Mouse (Mus musculus) MEL (cell line): ENCODE results near the gene Plcb1. TPM values are rescaled to one million over a fixed set of nuclear protein-coding genes. Genes with fewer than 3 reads are reported as not detected.

ENCODE experiments used
- DNase-seq: peaks from one replicate; pipeline ENCODE4 v3.0.0; 2011; ENCODE audit warnings: low read depth, low spot score
- H3K27ac ChIP-seq: 2 replicates; pipeline ENCODE4 v1.5.1; 2012; ENCODE audit warnings: low read depth, mild to moderate bottlenecking, control low read depth, low read length, moderate library complexity; ENCODE audit not compliant: control insufficient read depth
- H3K27me3 ChIP-seq, 2 experiments: fragments of 150-350 bp in 1 of 2; sonication (generic) in 1 of 2; 2 replicates each; pipeline ENCODE4 v1.6.1; 2012; ENCODE audit warnings: low read length in 2 of 2, mild to moderate bottlenecking in 2 of 2, improper control_type of control experiment in 1 of 2, moderate library complexity in 1 of 2; ENCODE audit not compliant: insufficient read depth in 2 of 2, control insufficient read depth in 1 of 2
- H3K36me3 ChIP-seq, 2 experiments: 2 replicates each; pipeline ENCODE4 v1.6.1; 2012 to 2014; ENCODE audit warnings: low read length in 2 of 2, improper control_type of control experiment in 1 of 2, inconsistent platforms in 1 of 2, mild to moderate bottlenecking in 1 of 2; ENCODE audit not compliant: insufficient read depth in 2 of 2, control insufficient read depth in 1 of 2
- H3K4me1 ChIP-seq, 2 experiments: fragments of 150-350 bp in 1 of 2; sonication (generic) in 1 of 2; 2 replicates each; pipeline ENCODE4 v1.6.1; 2012; ENCODE audit warnings: low read length in 2 of 2, improper control_type of control experiment in 1 of 2, mild to moderate bottlenecking in 1 of 2; ENCODE audit not compliant: insufficient read depth in 2 of 2, control insufficient read depth in 1 of 2
- H3K4me3 ChIP-seq, 2 experiments: fragments of 150-350 bp in 1 of 2; sonication (generic) in 1 of 2; 2 replicates each; pipeline ENCODE4 v1.5.1; 2012; ENCODE audit warnings: low read depth in 2 of 2, low read length in 2 of 2, mild to moderate bottlenecking in 2 of 2, moderate library complexity in 2 of 2, control low read depth in 1 of 2, improper control_type of control experiment in 1 of 2; ENCODE audit not compliant: control insufficient read depth in 1 of 2, insufficient read depth in 1 of 2
- H3K79me2 ChIP-seq: 2 replicates; pipeline ENCODE4 v1.6.1; 2012; ENCODE audit warnings: mild to moderate bottlenecking, low read length, moderate library complexity; ENCODE audit not compliant: control insufficient read depth, poor library complexity, insufficient read depth
- H3K9ac ChIP-seq: 2 replicates; pipeline ENCODE4 v1.6.1; 2012; ENCODE audit warnings: low read depth, mild to moderate bottlenecking, control low read depth, low read length, moderate library complexity; ENCODE audit not compliant: control insufficient read depth, poor library complexity, severe bottlenecking
- H3K9me3 ChIP-seq: fragments of 150-350 bp; sonication (generic); replicated peaks from 2 replicates; pipeline ENCODE4 v1.6.1; 2012; ENCODE audit warnings: mild to moderate bottlenecking, low read length, improper control_type of control experiment, moderate library complexity; ENCODE audit not compliant: insufficient read depth
- BHLHE40 ChIP-seq: IDR thresholded peaks from 2 replicates; pipeline ENCODE4 v1.6.1; 2012; ENCODE audit warnings: low read depth, mild to moderate bottlenecking, inconsistent platforms, low read length, improper control_type of control experiment, borderline replicate concordance
- CHD2 ChIP-seq: IDR thresholded peaks from 2 replicates; pipeline ENCODE4 v1.6.1; 2011; ENCODE audit warnings: low read length, improper control_type of control experiment
- CTCF ChIP-seq, 3 experiments: IDR thresholded peaks in 2 of 3; conservative IDR thresholded peaks in 1 of 3; 2 replicates each; pipeline ENCODE4 v1.5.1; 2011 to 2012; ENCODE audit warnings: low read length in 3 of 3, low read depth in 2 of 3, mild to moderate bottlenecking in 2 of 3, improper control_type of control experiment in 1 of 3, inconsistent platforms in 1 of 3, mixed read lengths in 1 of 3, moderate library complexity in 1 of 3; ENCODE audit not compliant: control insufficient read depth in 1 of 3, insufficient read depth in 1 of 3, poor library complexity in 1 of 3, severe bottlenecking in 1 of 3
- E2F4 ChIP-seq: IDR thresholded peaks from 2 replicates; pipeline ENCODE4 v1.6.1; 2011; ENCODE audit warnings: low read depth, low read length, improper control_type of control experiment, borderline replicate concordance
- EP300 ChIP-seq, 2 experiments: IDR thresholded peaks; 2 replicates each; pipeline ENCODE4 v1.6.1; 2011; ENCODE audit warnings: improper control_type of control experiment in 2 of 2, low read length in 2 of 2, low read depth in 1 of 2, mild to moderate bottlenecking in 1 of 2
- GABPA ChIP-seq: IDR thresholded peaks from 2 replicates; pipeline ENCODE4 v1.6.1; 2012; ENCODE audit warnings: low read depth, mild to moderate bottlenecking, inconsistent platforms, low read length, improper control_type of control experiment, moderate library complexity
- GATA1 ChIP-seq: IDR thresholded peaks from 2 replicates; pipeline ENCODE4 v1.6.1; 2011; ENCODE audit warnings: low read depth, low read length, improper control_type of control experiment
- HCFC1 ChIP-seq: IDR thresholded peaks from 2 replicates; pipeline ENCODE4 v1.6.1; 2012; ENCODE audit warnings: low read depth, mild to moderate bottlenecking, inconsistent platforms, low read length, improper control_type of control experiment, moderate library complexity
- KAT2A ChIP-seq: conservative IDR thresholded peaks from 2 replicates; pipeline ENCODE4 v1.6.1; 2012; ENCODE audit warnings: low read depth, low read length, improper control_type of control experiment, inconsistent platforms
- MAFK ChIP-seq: IDR thresholded peaks from 2 replicates; pipeline ENCODE4 v1.6.1; 2011; ENCODE audit warnings: low read depth, mild to moderate bottlenecking, low read length, improper control_type of control experiment, borderline replicate concordance
- MEF2A ChIP-seq: IDR thresholded peaks from 2 replicates; pipeline ENCODE4 v1.6.1; 2014; ENCODE audit warnings: low read depth, mild to moderate bottlenecking, inconsistent platforms, low read length, improper control_type of control experiment; ENCODE audit not compliant: poor library complexity, insufficient replicate concordance, severe bottlenecking; ENCODE audit errors: extremely low read depth
- MXI1 ChIP-seq: IDR thresholded peaks from 2 replicates; pipeline ENCODE4 v1.6.1; 2011; ENCODE audit warnings: mild to moderate bottlenecking, low read depth, low read length, improper control_type of control experiment
- MYB ChIP-seq: IDR thresholded peaks from 2 replicates; pipeline ENCODE4 v1.6.1; 2011; ENCODE audit warnings: mild to moderate bottlenecking, low read depth, low read length, improper control_type of control experiment
- NELFE ChIP-seq: IDR thresholded peaks from 2 replicates; pipeline ENCODE4 v1.6.1; 2011; ENCODE audit warnings: low read depth, low read length, improper control_type of control experiment
- POLR2A ChIP-seq, 2 experiments: IDR thresholded peaks; 2 replicates each; pipeline ENCODE4 v1.6.1; 2011 to 2012; ENCODE audit warnings: low read length in 2 of 2, mild to moderate bottlenecking in 2 of 2, control low read depth in 1 of 2, improper control_type of control experiment in 1 of 2, low read depth in 1 of 2, moderate library complexity in 1 of 2; ENCODE audit not compliant: control insufficient read depth in 1 of 2, insufficient read depth in 1 of 2, poor library complexity in 1 of 2
- POLR2AphosphoS5 ChIP-seq: IDR thresholded peaks from 2 replicates; pipeline ENCODE4 v1.6.1; 2012; ENCODE audit warnings: low read depth, borderline replicate concordance, mild to moderate bottlenecking, inconsistent platforms, low read length, moderate library complexity, mixed read lengths
- RCOR1 ChIP-seq: IDR thresholded peaks from 2 replicates; pipeline ENCODE4 v1.6.1; 2012; ENCODE audit warnings: low read depth, mild to moderate bottlenecking, inconsistent platforms, low read length, improper control_type of control experiment
- SIN3A ChIP-seq: IDR thresholded peaks from 2 replicates; pipeline ENCODE4 v1.6.1; 2012; ENCODE audit warnings: low read length, improper control_type of control experiment, inconsistent platforms
- TAL1 ChIP-seq: IDR thresholded peaks from 2 replicates; pipeline ENCODE4 v1.6.1; 2012; ENCODE audit warnings: mild to moderate bottlenecking, inconsistent platforms, low read length, moderate library complexity, mixed read lengths
- TBP ChIP-seq: IDR thresholded peaks from 2 replicates; pipeline ENCODE4 v1.8.0; 2011; ENCODE audit warnings: low read depth, low read length, improper control_type of control experiment
- USF1 ChIP-seq: IDR thresholded peaks from 2 replicates; pipeline ENCODE4 v1.6.1; 2014; ENCODE audit warnings: low read depth, mild to moderate bottlenecking, inconsistent platforms, low read length, improper control_type of control experiment, moderate library complexity
- USF2 ChIP-seq, 2 experiments: IDR thresholded peaks; 2 replicates each; pipeline ENCODE4 v1.6.1; 2011 to 2012; ENCODE audit warnings: improper control_type of control experiment in 2 of 2, low read length in 2 of 2, borderline replicate concordance in 1 of 2, inconsistent platforms in 1 of 2, low read depth in 1 of 2, mild to moderate bottlenecking in 1 of 2; ENCODE audit not compliant: insufficient read depth in 1 of 2
- ZMIZ1 ChIP-seq: IDR thresholded peaks from 2 replicates; pipeline ENCODE4 v1.6.1; 2012; ENCODE audit warnings: low read depth, mild to moderate bottlenecking, inconsistent platforms, low read length, improper control_type of control experiment, moderate library complexity
- ZNF384 ChIP-seq: IDR thresholded peaks from 2 replicates; pipeline ENCODE4 v1.6.1; 2012; ENCODE audit warnings: low read depth, mild to moderate bottlenecking, inconsistent platforms, low read length, improper control_type of control experiment
- polyA plus RNA-seq, 2 experiments: library from polyadenylated mRNA; stranded (reverse) in 1 of 2; unstranded in 1 of 2; fragments of >175 nt in 1 of 2; fragments of >200 nt in 1 of 2; gene quantifications; 2 replicates each; pipeline versions ENCODE4 v1.2.1 to v1.2.4; 2012; ENCODE audit warnings: low replicate concordance in 2 of 2, low read depth in 1 of 2; ENCODE audit not compliant: insufficient read length in 2 of 2, insufficient read depth in 1 of 2, missing spikeins in 1 of 2
- total RNA-seq: library from RNA; depleted of rRNA; stranded (reverse); fragments of 300-350 nt; gene quantifications from 2 replicates; pipeline ENCODE4 v1.2.3, GENCODE M21; 2012

Plcb1 gene
- total and polyA plus RNA-seq, 3 experiments: not detected

DNA sequence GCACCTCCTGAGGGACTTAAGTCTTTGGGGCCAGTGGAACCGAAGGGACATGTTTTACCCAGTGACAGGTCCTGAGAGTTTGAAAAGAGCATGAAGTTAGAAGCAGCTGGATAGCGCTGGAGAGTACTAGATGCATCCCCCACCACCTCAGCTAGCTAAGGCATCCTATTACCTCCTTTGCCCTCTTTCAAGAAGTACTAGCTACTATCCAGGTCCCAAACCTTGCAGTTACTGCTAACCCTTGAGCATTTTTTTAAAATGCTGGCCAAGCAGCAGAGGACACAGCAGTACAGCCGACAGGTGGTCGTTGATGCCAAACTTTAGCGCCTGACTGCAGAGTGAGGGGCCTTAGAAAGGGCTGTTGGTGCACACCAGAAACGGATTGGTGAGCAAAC, 986 bp downstream of the Plcb1 start:
- TF ChIP-seq NELFE (no peak), MAFK (no peak), HCFC1 (no peak), E2F4 (no peak), MEF2A (no peak), KAT2A (no peak), GATA1 (no peak), TAL1 (no peak), USF1 (no peak), BHLHE40 (no peak), GABPA (no peak), SIN3A (no peak), ZNF384 (no peak), POLR2A (IDR thresholded peaks at IDR 0.05; ENCODE audit: control insufficient read depth in 1 of 2, insufficient read depth in 1 of 2, low read depth in 1 of 2, low read length in 2 of 2, poor library complexity in 1 of 2) (no peak), CHD2 (no peak), EP300 (IDR thresholded peaks at IDR 0.05; ENCODE audit: low read depth in 1 of 2, low read length in 2 of 2) (no peak)
- no peak overlapping the region for H3K9ac ChIP-seq
- H3K27ac ChIP-seq: no peak overlapping the region
- H3K79me2 ChIP-seq: no peaks in the 10 kb centered on the region
- DNase-seq: no peak
- H3K4me1 ChIP-seq: no peaks in the 10 kb centered on the region
- H3K9me3 ChIP-seq: no peaks in the 10 kb centered on the region
- no peak overlapping the region for H3K4me3 ChIP-seq
- H3K27me3 ChIP-seq: no peaks in the 10 kb centered on the region
- no peaks in the 10 kb centered on the region for H3K36me3 ChIP-seq

DNA sequence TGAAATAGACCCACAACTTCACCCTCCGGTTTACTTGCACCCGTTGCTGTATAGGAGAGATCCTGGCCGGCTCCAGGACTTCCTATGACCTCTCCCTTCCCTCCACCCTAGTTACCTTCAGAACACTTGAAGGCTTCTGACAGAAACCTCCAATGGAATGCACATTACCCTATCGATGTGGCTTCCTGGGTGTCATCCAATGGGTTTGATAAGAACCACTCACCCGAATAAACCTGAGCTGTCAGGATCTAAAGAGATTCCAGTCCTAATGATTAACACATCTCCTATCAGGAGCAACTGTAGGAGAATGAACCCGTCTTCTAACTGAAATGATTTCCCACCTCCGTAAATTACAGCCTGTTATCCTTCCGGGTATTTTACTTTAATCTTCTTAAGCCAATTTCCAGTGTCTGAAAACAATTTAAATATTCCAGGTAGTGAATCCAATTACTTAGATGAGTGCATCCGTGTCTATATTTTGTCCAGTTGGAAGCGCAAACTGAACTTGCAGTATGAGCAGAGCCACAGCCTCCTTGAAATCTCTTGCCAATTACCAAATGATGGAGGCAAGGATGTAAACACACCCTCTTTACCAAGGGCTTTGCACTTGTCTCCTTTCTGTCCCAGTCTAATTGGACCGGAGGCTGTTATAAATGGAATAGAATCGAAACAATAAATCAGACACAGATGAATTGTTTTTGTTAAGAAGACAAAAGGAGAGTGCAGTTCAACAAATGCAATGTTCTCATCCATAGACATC, 1.6 kb downstream of the Plcb1 start:
- H3K4me1 ChIP-seq: no peaks in the 10 kb centered on the region
- no peak overlapping the region for H3K4me3 ChIP-seq
- no peaks in the 10 kb centered on the region for H3K27me3 ChIP-seq
- no peak for DNase-seq
- H3K9me3 ChIP-seq: no peaks in the 10 kb centered on the region
- no peaks in the 10 kb centered on the region for H3K79me2 ChIP-seq
- H3K27ac ChIP-seq: no peak overlapping the region
- no peaks in the 10 kb centered on the region for H3K36me3 ChIP-seq
- no peak for TF ChIP-seq ZMIZ1
- no peak for TF ChIP-seq POLR2A (IDR thresholded peaks at IDR 0.05; ENCODE audit: control insufficient read depth in 1 of 2, insufficient read depth in 1 of 2, low read depth in 1 of 2, low read length in 2 of 2, poor library complexity in 1 of 2)
- no peak for TF ChIP-seq TBP
- TF ChIP-seq POLR2AphosphoS5: no peak
- no peak for TF ChIP-seq MYB
- no peak for TF ChIP-seq SIN3A
- TF ChIP-seq RCOR1: no peak
- TF ChIP-seq CTCF (IDR thresholded peaks at IDR 0.05 in 2 of 3, conservative IDR thresholded peaks at IDR 0.05 in 1 of 3; ENCODE audit: control insufficient read depth in 1 of 3, insufficient read depth in 1 of 3, low read depth in 2 of 3, low read length in 3 of 3, poor library complexity in 1 of 3, severe bottlenecking in 1 of 3): no peak
- TF ChIP-seq BHLHE40: no peak
- TF ChIP-seq CHD2: no peak
- no peak for TF ChIP-seq MXI1
- no peak for TF ChIP-seq USF2 (IDR thresholded peaks at IDR 0.05; ENCODE audit: borderline replicate concordance in 1 of 2, insufficient read depth in 1 of 2, low read depth in 1 of 2, low read length in 2 of 2)
- TF ChIP-seq NELFE: no peak
- TF ChIP-seq, all 39 proteins: peak for 0
- H3K9ac ChIP-seq: no peak overlapping the region
